Mouse (Mus musculus) forebrain, postnatal 0 days (tissue): Measurements from ENCODE around the gene Irf3. TPM values are rescaled to one million over a fixed set of nuclear protein-coding genes. Genes with fewer than 3 reads are reported as not detected.

ENCODE experiments used
- ATAC-seq: fragments of 200-750 bp; cut with Nextera tagmentation; 2 replicates; pipeline ENCODE4 v1.8.0; 2017; ENCODE audit warnings: mild to moderate bottlenecking, moderate library complexity
- DNase-seq: peaks from one replicate; pipeline ENCODE4 v3.0.0-alpha.2; 2015
- H3K27ac ChIP-seq: fragments of 300-500 bp; sonication (generic); 2 replicates; pipeline ENCODE4 v1.5.1; 2014; ENCODE audit warnings: low read depth, mild to moderate bottlenecking, antibody characterized with exemption, low read length, moderate library complexity, mixed read lengths
- H3K27me3 ChIP-seq: fragments of 300-500 bp; sonication (generic); 2 replicates; pipeline ENCODE4 v1.6.1; 2014; ENCODE audit warnings: mild to moderate bottlenecking, low read length, mixed read lengths; ENCODE audit not compliant: insufficient read depth
- H3K36me3 ChIP-seq: fragments of 300-500 bp; sonication (generic); 2 replicates; pipeline ENCODE4 v1.6.1; 2014; ENCODE audit warnings: mild to moderate bottlenecking, moderate library complexity; ENCODE audit not compliant: insufficient read depth
- H3K4me1 ChIP-seq: fragments of 300-500 bp; sonication (generic); 2 replicates; pipeline ENCODE4 v1.6.1; 2014; ENCODE audit warnings: antibody characterized with exemption; ENCODE audit not compliant: insufficient read depth
- H3K4me2 ChIP-seq: fragments of 300-500 bp; sonication (generic); 2 replicates; pipeline ENCODE4 v1.6.1; 2014; ENCODE audit warnings: low read depth, mild to moderate bottlenecking, moderate library complexity
- H3K4me3 ChIP-seq: fragments of 300-500 bp; sonication (generic); 2 replicates; pipeline ENCODE4 v1.5.1; 2014; ENCODE audit warnings: low read depth, low read length, mixed read lengths
- H3K9ac ChIP-seq: fragments of 300-500 bp; sonication (generic); 2 replicates; pipeline ENCODE4 v1.6.1; 2014; ENCODE audit warnings: mild to moderate bottlenecking
- H3K9me3 ChIP-seq: fragments of 300-500 bp; sonication (generic); 2 replicates; pipeline ENCODE4 v1.6.1; 2016; ENCODE audit warnings: low read length
- CTCF ChIP-seq: sonication (generic); IDR thresholded peaks from 2 replicates; pipeline ENCODE4 v1.5.1; 2016; ENCODE audit warnings: antibody characterized with exemption, control low read depth, low read depth
- WGBS: fragments of 180-500 bp; shearing (Covaris S2); extraction: QIAGEN DNeasy Blood & Tissue Kit; methylation state at CpG from one replicate; pipeline ENCODE4 v1.1.7; 2014; 5-methylcytosine and 5-hydroxymethylcytosine counted together
- polyA plus RNA-seq: library from polyadenylated mRNA; unstranded; fragments of >200 nt; fragmentation: Nextera tagmentation; extraction: Ambion mirVana; gene quantifications from 2 replicates; pipeline ENCODE4 v1.2.1, GENCODE M21; 2015
- total RNA-seq: library from RNA; depleted of rRNA; stranded (reverse); fragments of >200 nt; gene quantifications from 2 replicates; pipeline ENCODE4 v1.2.3, GENCODE M21; 2014

The Irf3 gene
- total and polyA plus RNA-seq, 2 experiments from 2014 or later = 23.1 to 39.7 TPM

- no peak overlapping the region for H3K4me3 ChIP-seq
Observed at GRCm38 (mm10) chr7:44962337-44962736, 35.1 kb upstream of the Irf3 start.

GRCm38 (mm10) chr7:44962831-44963230 is 34.6 kb upstream of the Irf3 start:
- H3K4me1 ChIP-seq = no peaks in the 10 kb centered on the region
- no peak for TF ChIP-seq CTCF
- no peaks in the 10 kb centered on the region for H3K9me3 ChIP-seq
- peaks cover 74% of the 10 kb centered on the region for H3K36me3 ChIP-seq
- no peak overlapping the region for H3K4me2 ChIP-seq
- no peak overlapping the region for H3K27ac ChIP-seq
- no peaks in the 10 kb centered on the region for H3K27me3 ChIP-seq
- no peak overlapping the region for H3K4me3 ChIP-seq
- DNase-seq (no peak), ATAC-seq (no peak)
- H3K9ac ChIP-seq = no peak overlapping the region
- 89% methylated on average over 5 of the region's 5 CpGs for WGBS

More at GRCm38 (mm10) chr7:44962337-44962736, 35.1 kb upstream of the Irf3 start:
- Histone ChIP-seq H3K4me2 (no peak overlapping the region), H3K27me3 (no peaks in the 10 kb centered on the region), H3K36me3 (peaks cover 71% of the 10 kb centered on the region), H3K4me1 (no peaks in the 10 kb centered on the region), H3K27ac (no peak overlapping the region), H3K9ac (no peak overlapping the region), H3K9me3 (no peaks in the 10 kb centered on the region)
- DNase-seq = no peak
- WGBS = 88% methylated on average over 8 of the region's 8 CpGs
- no peak for TF ChIP-seq CTCF
- ATAC-seq = no peak

DNA sequence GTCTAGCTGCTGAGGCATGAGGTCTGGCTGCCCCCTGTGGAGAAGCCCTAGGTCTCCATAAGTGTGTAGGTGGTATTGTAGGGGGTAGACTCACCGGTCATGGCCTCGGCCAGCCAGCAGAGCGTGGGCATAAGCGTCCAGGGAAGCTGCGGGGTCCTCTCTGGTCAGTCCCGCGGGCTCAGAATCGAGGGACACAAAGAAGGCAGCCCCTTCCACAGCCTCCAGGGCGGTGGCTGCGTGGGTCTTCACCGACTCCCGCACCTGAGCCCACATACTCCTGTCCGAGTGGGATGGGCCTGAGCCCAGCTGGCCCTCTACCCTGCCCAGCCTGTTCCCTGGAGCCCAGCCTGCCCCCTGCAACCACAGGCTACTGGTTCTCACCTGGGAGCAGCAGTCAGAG is 32.5 kb upstream of the Irf3 start:
- TF ChIP-seq CTCF = no peak
- H3K9me3 ChIP-seq = no peaks in the 10 kb centered on the region
- WGBS = 96% methylated on average over 13 of the region's 13 CpGs
- H3K27ac ChIP-seq = no peak overlapping the region
- peaks cover 67% of the 10 kb centered on the region for H3K36me3 ChIP-seq
- H3K4me2 ChIP-seq = no peak overlapping the region
- H3K4me3 ChIP-seq = no peak overlapping the region
- no peaks in the 10 kb centered on the region for H3K4me1 ChIP-seq
- ATAC-seq = no peak
- no peak overlapping the region for H3K9ac ChIP-seq
- DNase-seq = no peak
- no peaks in the 10 kb centered on the region for H3K27me3 ChIP-seq

- DNase-seq (no peak), ATAC-seq (no peak)
- Histone ChIP-seq H3K9ac (no peak overlapping the region), H3K9me3 (no peaks in the 10 kb centered on the region), H3K4me3 (no peak overlapping the region), H3K4me2 (no peak overlapping the region), H3K4me1 (peaks cover 2% of the 10 kb centered on the region; the same call in 1 of the 2 replicates), H3K27ac (no peak overlapping the region), H3K36me3 (peaks cover 59% of the 10 kb centered on the region), H3K27me3 (no peaks in the 10 kb centered on the region)
- no peak; the same call in 1 of the 2 replicates for TF ChIP-seq CTCF
- WGBS = 78% methylated on average over 7 of the region's 7 CpGs
Observed at GRCm38 (mm10) chr7:44965975-44966374, 31.5 kb upstream of the Irf3 start.

DNA sequence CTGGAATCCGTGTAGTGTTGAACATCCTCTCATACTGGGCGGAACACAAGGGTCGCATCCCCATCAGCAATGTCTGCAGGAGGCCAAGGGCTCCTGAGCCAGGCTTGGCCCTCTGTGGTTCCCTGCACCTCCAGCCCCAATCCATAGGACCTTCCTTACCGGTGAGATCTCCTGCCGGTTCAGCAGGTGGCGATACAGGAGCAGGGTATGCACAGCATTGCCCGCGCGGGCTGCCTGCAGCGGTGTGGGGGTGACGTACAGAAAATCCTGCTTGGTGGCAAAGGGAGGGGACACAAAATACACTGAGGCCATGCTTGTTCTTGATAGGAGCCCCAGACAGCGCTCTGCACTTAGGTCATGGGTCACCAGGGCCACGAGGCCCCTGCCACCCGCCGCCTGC is 30.8 kb upstream of the Irf3 start:
- Histone ChIP-seq H3K4me2 (no peak overlapping the region), H3K4me1 (peaks cover 8% of the 10 kb centered on the region; the same call in 1 of the 2 replicates), H3K4me3 (no peak overlapping the region), H3K27me3 (no peaks in the 10 kb centered on the region), H3K9ac (no peak overlapping the region), H3K27ac (no peak overlapping the region), H3K9me3 (no peaks in the 10 kb centered on the region), H3K36me3 (peaks cover 54% of the 10 kb centered on the region)
- no peak for ATAC-seq
- DNase-seq = no peak
- TF ChIP-seq CTCF = 0 out of 2 replicates have a peak, but pooled peaks have one; percentile 6
- 85% methylated on average over 15 of the region's 15 CpGs for WGBS

- peak; percentile 96 for DNase-seq
- H3K9me3 ChIP-seq = no peaks in the 10 kb centered on the region
Observed at GRCm38 (mm10) chr7:44970231-44970691, 27.2 kb upstream of the Irf3 start.

DNA sequence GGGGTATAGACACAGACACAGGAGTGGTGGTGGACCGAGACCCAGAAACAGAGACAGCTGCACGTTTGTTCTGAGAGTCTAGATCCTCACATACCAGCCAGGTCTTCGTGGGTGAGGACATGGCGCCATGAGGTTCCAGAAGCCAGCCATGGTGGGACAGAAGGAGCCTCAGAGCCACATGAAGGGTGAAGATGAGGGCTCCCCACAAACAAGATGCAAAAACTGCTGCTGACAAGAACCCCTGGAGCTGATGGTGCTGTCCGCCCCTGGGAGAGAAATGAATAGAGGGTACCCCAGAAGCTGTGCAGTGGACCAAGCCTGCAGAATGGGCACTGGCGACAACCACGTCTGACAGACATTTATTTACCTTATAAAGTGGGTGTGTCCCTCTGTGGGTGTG is 26.3 kb upstream of the Irf3 start:
- DNase-seq = no peak
- WGBS = 64% methylated on average over 7 of the region's 7 CpGs

More at GRCm38 (mm10) chr7:44970231-44970691, 27.2 kb upstream of the Irf3 start:
- peaks cover 22% of the 10 kb centered on the region; the same call in 1 of the 2 replicates for H3K4me1 ChIP-seq
- under 1% methylated on average over 36 of the region's 36 CpGs for WGBS
- TF ChIP-seq CTCF = no peak
- peak overlapping the region; percentile 55 for H3K4me3 ChIP-seq
- H3K36me3 ChIP-seq = peaks cover 25% of the 10 kb centered on the region
- peak; percentile 97 for ATAC-seq
- peak overlapping the region; percentile 55 for H3K9ac ChIP-seq
- peak overlapping the region; percentile 76 for H3K4me2 ChIP-seq
- peak overlapping the region; percentile 57 for H3K27ac ChIP-seq
- no peaks in the 10 kb centered on the region for H3K27me3 ChIP-seq

More for the DNA sequence above, 26.3 kb upstream of the Irf3 start:
- peak overlapping the region; percentile 55 for H3K9ac ChIP-seq
- no peaks in the 10 kb centered on the region for H3K9me3 ChIP-seq
- peak overlapping the region; percentile 57 for H3K27ac ChIP-seq
- H3K4me2 ChIP-seq = peak overlapping the region; percentile 76
- H3K27me3 ChIP-seq = no peaks in the 10 kb centered on the region
- no peak for TF ChIP-seq CTCF
- H3K4me1 ChIP-seq = peaks cover 22% of the 10 kb centered on the region; the same call in 1 of the 2 replicates
- peaks cover 18% of the 10 kb centered on the region for H3K36me3 ChIP-seq
- no peak for ATAC-seq
- peak overlapping the region; percentile 55 for H3K4me3 ChIP-seq
